17 mouse cellular contexts compared by ENCODE assay signal in the genomic region with DNA sequence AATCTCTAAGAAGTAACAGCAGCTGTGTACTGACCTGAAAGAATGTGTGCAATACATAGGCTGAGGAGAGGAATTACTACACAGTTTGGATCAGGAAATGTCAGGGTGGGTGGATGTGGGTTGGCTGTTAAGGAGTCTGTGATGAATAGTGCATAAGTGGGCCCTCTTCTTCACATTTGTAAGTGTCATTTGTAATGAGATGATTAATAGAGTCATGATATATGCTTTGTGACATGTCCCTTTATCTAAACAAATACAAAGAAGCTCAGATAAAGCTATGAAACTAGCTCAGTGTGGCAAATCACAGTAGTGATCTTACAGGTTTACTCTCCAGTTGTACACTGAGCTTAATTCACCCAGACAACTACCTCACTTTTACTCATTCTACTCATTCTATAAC.
"Had no signal": no experiment of that assay in that cellular context is flagged by ENCODE, and none has a peak within 500 bp of the region (broad histone marks: within the 10 kb centered on the region; RNA-seq: fewer than 3 reads in every experiment).

No protein-coding gene starts in this region.

- H3K4me2 ChIP-seq: lung, embryonic 14.5 days; midbrain, embryonic 12.5 days; neural tube, embryonic 13.5 days; neural tube, embryonic 15.5 days had no signal

- H3K4me3 ChIP-seq: midbrain, embryonic 10.5 days; midbrain, embryonic 12.5 days; myocyte; neural tube, embryonic 13.5 days; neural tube, embryonic 15.5 days had no signal

- H3K36me3 ChIP-seq: midbrain, embryonic 10.5 days; midbrain, embryonic 12.5 days; neural tube, embryonic 13.5 days; neural tube, embryonic 15.5 days had no signal

- H3K9ac ChIP-seq: liver, embryonic 14.5 days; lung, embryonic 14.5 days; midbrain, embryonic 12.5 days; neural tube, embryonic 13.5 days; neural tube, embryonic 15.5 days had no signal

- ATAC-seq: midbrain, embryonic 16.5 days had no signal

- H3K27me3 ChIP-seq: midbrain, embryonic 12.5 days; neural tube, embryonic 13.5 days; neural tube, embryonic 15.5 days had no signal

- H3K4me1 ChIP-seq: midbrain, embryonic 10.5 days; midbrain, embryonic 12.5 days; neural tube, embryonic 13.5 days; neural tube, embryonic 15.5 days had no signal

- H3K9me3 ChIP-seq: midbrain, embryonic 10.5 days; midbrain, embryonic 12.5 days; neural tube, embryonic 13.5 days; neural tube, embryonic 15.5 days had no signal

- H3K27ac ChIP-seq: liver, embryonic 14.5 days; midbrain, embryonic 10.5 days; midbrain, embryonic 12.5 days; neural tube, embryonic 13.5 days; neural tube, embryonic 15.5 days had no signal

- DNase-seq: lung, adult 18-20 months; lung, embryonic 14.5 days; lung, postnatal 10 days; lung, postnatal 4 days; midbrain, embryonic 14.5 days; right cerebral cortex, postnatal 4 days; spleen, adult 18-20 months; thymus, adult 18-20 months; thymus, postnatal 14 days; thymus, postnatal 36 days had no signal
